In the genomic region with DNA sequence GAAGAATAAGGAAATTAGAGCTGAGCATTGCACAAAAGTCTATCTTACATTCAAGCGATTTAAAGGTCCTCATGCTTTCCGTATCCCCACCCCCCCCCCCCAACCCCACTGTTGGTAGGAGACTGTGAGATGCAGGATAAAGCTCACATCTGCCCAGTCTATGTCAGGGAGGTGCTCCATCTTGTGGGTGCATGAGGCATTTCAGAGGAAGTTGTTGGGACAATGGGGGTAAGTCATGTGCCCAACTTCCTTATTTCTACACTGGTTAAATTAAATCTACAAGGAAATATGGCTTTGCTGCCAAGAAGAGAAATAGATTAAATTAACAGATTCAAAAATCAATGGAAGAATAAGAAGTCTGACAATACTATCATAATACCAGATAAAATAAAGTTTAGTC, we compare ENCODE assay signal across 8 mouse cellular contexts. TPM values are rescaled to one million over a fixed set of nuclear protein-coding genes. Genes with fewer than 3 reads are reported as not detected.
DNase-seq lines count a peak whose midpoint lies in the region; ATAC-seq and TF ChIP-seq lines count a peak whose summit lies in the region.
"Had no signal": no experiment of that assay in that cellular context is flagged by ENCODE, and none has a peak within 500 bp of the region (broad histone marks: within the 10 kb centered on the region; RNA-seq: fewer than 3 reads in every experiment).

No protein-coding gene starts in this region.

- peak in 1 of 2 experiments; percentile 12 for DNase-seq in layer of hippocampus, adult 2 months (ENCODE audit: low spot score in 2 of 2)
- DNase-seq in layer of hippocampus, adult 11-12 months (ENCODE audit: low spot score), result no peak
- DNase-seq in adipocyte (ENCODE audit: low spot score), result peak; percentile 4
- peak; percentile 22 for DNase-seq in skeletal muscle tissue, adult 2 months (ENCODE audit: low read depth, low spot score)
- DNase-seq in cerebellum, adult 11 months, result no peak
- DNase-seq in kidney, adult 8-10 months, result no peak

- H3K27ac ChIP-seq in layer of hippocampus, adult 2 months, result no peak overlapping the region
- H3K27ac ChIP-seq: heart, embryonic 13.5 days had no signal

- ATAC-seq in granulocyte monocyte progenitor cell, adult 5-6 weeks (replicated peaks; ENCODE audit: poor library complexity, severe bottlenecking), result peak; percentile 99

- TF ChIP-seq CTCF in layer of hippocampus, adult 2 months (conservative IDR thresholded peaks at IDR 0.05), result peak; percentile 67

- no peak overlapping the region for H3K4me3 ChIP-seq in layer of hippocampus, adult 2 months
- H3K4me3 ChIP-seq: heart, embryonic 13.5 days had no signal

RNA-seq across cellular contexts. Expression of a gene that starts 18.0 kb away (rescaled TPM):
- total RNA-seq in layer of hippocampus, adult 2 months (2021), result not detected
- total RNA-seq in granulocyte monocyte progenitor cell, adult 5-6 weeks (2014; fragmentation: Nextera tagmentation), result not detected in 2 replicates
- not detected in 2 replicates for total RNA-seq in granulocyte monocyte progenitor cell, adult 5-6 weeks (2017)

RNA-seq across cellular contexts. Expression of a gene that starts 29.3 kb away (rescaled TPM):
- not detected for total RNA-seq in layer of hippocampus, adult 2 months (2021)
- not detected in 2 replicates for total RNA-seq in granulocyte monocyte progenitor cell, adult 5-6 weeks (2014; fragmentation: Nextera tagmentation)
- not detected in 2 replicates for total RNA-seq in granulocyte monocyte progenitor cell, adult 5-6 weeks (2017)

RNA-seq across cellular contexts. Expression of a gene that starts 46.3 kb away (rescaled TPM):
- total RNA-seq in layer of hippocampus, adult 2 months (2021), result not detected
- not detected in 2 replicates for total RNA-seq in granulocyte monocyte progenitor cell, adult 5-6 weeks (2014; fragmentation: Nextera tagmentation)
- total RNA-seq in granulocyte monocyte progenitor cell, adult 5-6 weeks (2017), result not detected in 2 replicates

RNA-seq across cellular contexts. Expression of a gene that starts 48.4 kb away (rescaled TPM):
- total RNA-seq in layer of hippocampus, adult 2 months (2021), result not detected
- total RNA-seq in granulocyte monocyte progenitor cell, adult 5-6 weeks (2014; fragmentation: Nextera tagmentation), result not detected in 2 replicates
- not detected in 2 replicates for total RNA-seq in granulocyte monocyte progenitor cell, adult 5-6 weeks (2017)

RNA-seq across cellular contexts. Expression of a gene that starts 48.7 kb away (rescaled TPM):
- not detected for total RNA-seq in layer of hippocampus, adult 2 months (2021)
- total RNA-seq in granulocyte monocyte progenitor cell, adult 5-6 weeks (2014; fragmentation: Nextera tagmentation), result not detected in 2 replicates
- total RNA-seq in granulocyte monocyte progenitor cell, adult 5-6 weeks (2017), result not detected in 2 replicates

Comparison
In these comparisons a context has a peak if more than half of its experiments do, and no peak if none do; other contexts are left out.
1. DNase-seq: peak in adipocyte (single experiment) and skeletal muscle tissue, adult 2 months (single experiment); none in layer of hippocampus, adult 11-12 months (single experiment), cerebellum, adult 11 months (single experiment) and kidney, adult 8-10 months (0 of 2).